Mouse (Mus musculus) heart, embryonic 10.5 days (tissue): ENCODE results near the gene Rbm5. TPM values are rescaled to one million over a fixed set of nuclear protein-coding genes. Genes with fewer than 3 reads are reported as not detected.

Experiments
- DNase-seq: peaks from one replicate; pipeline ENCODE4 v3.0.0-alpha.2; 2017; ENCODE audit warnings: low spot score
- H3K27ac ChIP-seq: fragments of 300-500 bp; sonication (generic); 2 replicates; pipeline ENCODE4 v1.5.1; 2016; ENCODE audit warnings: mild to moderate bottlenecking
- H3K27me3 ChIP-seq: fragments of 300-500 bp; sonication (generic); 2 replicates; pipeline ENCODE4 v1.6.1; 2016; ENCODE audit warnings: mild to moderate bottlenecking; ENCODE audit not compliant: poor library complexity, insufficient read depth, severe bottlenecking
- H3K36me3 ChIP-seq: fragments of 300-500 bp; sonication (generic); 2 replicates; pipeline ENCODE4 v1.6.1; 2016; ENCODE audit warnings: mild to moderate bottlenecking, moderate library complexity
- H3K4me1 ChIP-seq: fragments of 300-500 bp; sonication (generic); 2 replicates; pipeline ENCODE4 v1.6.1; 2016; ENCODE audit warnings: mild to moderate bottlenecking
- H3K4me3 ChIP-seq: fragments of 300-500 bp; sonication (generic); 2 replicates; pipeline ENCODE4 v1.5.1; 2016; ENCODE audit warnings: mild to moderate bottlenecking, moderate library complexity
- H3K9me3 ChIP-seq: fragments of 300-500 bp; sonication (generic); 2 replicates; pipeline ENCODE4 v1.6.1; 2016; ENCODE audit warnings: mild to moderate bottlenecking, moderate library complexity
- WGBS: fragments of 180-500 bp; shearing (Covaris S2); methylation state at CpG from one replicate; pipeline ENCODE4 v1.1.7; 2016; 5-methylcytosine and 5-hydroxymethylcytosine counted together
- polyA plus RNA-seq: library from polyadenylated mRNA; unstranded; fragments of >200 nt; fragmentation: Nextera tagmentation; extraction: Ambion mirVana; gene quantifications from 2 replicates; pipeline ENCODE4 v1.2.1, GENCODE M21; 2016

Gene Rbm5
- polyA plus RNA-seq, 1 experiment from 2014 or later = 159 TPM

DNA sequence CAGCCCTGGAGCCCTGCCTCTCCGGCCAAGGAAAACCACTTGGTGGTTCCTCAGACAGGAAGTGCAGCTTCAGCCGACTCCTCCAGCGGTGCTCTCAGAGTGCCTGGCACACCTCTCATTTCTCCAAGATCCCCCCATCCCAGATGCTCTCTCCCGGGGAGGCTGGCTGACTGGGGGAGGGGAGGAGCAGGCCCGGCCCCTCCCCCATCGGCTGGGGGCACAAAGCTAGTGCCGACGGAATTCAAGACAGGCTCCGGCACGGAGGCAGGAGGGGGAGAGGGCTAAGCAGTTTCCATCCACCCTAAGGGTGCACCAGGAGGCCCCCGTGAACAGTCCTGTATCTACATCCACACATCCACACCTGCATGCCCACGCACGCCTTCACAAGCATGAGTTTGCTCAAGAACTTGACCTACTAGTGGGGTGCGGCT is 64.0 kb downstream of the Rbm5 start:
- WGBS = 3% methylated on average over 14 of the region's 14 CpGs
- Histone ChIP-seq H3K27me3 (peaks cover 66% of the 10 kb centered on the region), H3K27ac (peak overlapping the region; percentile 89), H3K4me1 (peaks cover 89% of the 10 kb centered on the region), H3K36me3 (peaks cover 14% of the 10 kb centered on the region), H3K4me3 (peak overlapping the region; percentile 76), H3K9me3 (no peaks in the 10 kb centered on the region)
- no peak for DNase-seq

DNA sequence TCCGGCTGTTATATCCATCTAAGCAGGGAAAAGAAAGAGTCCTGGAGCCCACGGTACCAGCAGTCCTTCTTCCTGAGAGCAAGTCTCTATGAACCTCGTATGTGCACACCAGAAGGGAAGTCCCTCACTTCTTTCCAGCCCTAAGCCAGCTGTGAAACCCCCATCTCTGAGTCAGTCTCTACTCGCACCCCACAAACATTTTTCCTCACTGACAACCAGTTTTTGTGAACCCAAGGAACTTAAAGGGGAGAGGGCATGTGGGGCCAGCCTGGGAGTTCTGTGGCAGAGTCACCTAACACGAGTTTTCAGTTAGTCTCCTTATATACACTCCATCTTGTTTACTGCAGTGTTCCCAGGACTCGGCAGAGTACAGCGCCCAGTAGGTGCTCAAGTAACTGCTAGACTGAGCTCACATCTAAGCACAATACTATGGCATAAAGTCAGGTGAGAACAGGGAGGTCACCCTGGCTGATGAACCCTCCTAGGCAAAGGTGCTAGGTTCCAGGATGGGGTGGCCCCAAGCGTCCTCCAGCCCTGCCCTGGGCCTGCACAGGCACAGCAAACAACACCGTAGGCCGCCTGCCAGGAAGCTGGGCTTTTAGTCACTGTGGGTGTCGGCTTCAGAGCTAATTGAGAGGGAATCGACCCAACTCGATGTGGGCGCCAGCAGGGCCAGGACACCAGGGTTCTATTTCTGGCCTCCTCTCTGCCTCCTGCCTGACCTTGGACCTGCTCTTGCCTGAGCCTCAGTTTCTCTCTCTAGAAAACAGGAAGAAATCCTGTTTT is 67.3 kb downstream of the Rbm5 start:
- H3K4me1 ChIP-seq = peaks cover 99% of the 10 kb centered on the region
- H3K27ac ChIP-seq = peak overlapping the region; percentile 60
- peaks cover 37% of the 10 kb centered on the region for H3K27me3 ChIP-seq
- H3K4me3 ChIP-seq = no peak overlapping the region
- peaks cover 20% of the 10 kb centered on the region for H3K36me3 ChIP-seq
- 51% methylated on average over 14 of the region's 14 CpGs for WGBS
- H3K9me3 ChIP-seq = no peaks in the 10 kb centered on the region
- no peak for DNase-seq

DNA sequence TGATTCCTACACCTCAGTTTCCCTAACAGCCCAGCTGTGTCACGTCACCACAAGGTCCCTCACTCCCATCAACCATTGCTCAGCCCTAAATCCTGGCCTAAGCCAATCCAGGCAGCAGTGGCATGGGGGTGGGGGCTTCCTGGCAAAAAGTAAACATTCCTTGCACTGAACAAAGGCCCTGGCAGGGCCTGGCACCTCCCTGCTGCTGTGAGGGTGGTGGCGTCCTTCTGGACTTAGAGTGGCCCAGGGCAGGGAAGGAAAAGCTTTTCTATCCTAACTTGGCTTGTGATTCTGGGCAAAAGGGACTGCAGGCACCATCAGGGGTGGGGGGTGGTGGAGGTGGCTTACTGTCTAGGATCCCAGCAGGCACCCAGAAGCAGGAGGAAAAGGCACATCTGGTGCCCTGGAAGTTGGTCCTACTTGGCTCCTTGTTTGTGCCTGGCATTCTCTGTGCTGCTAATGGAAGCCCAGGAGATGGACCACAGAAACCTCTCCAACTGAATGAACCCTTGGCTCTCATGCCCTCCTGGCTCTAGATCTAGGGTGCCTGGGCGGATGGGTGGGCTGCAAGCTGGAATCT is 68.1 kb downstream of the Rbm5 start:
- Histone ChIP-seq H3K4me3 (no peak overlapping the region), H3K4me1 (peaks cover 99% of the 10 kb centered on the region), H3K36me3 (peaks cover 20% of the 10 kb centered on the region), H3K9me3 (no peaks in the 10 kb centered on the region), H3K27ac (0 out of 2 replicates have a peak overlapping the region, but pooled peaks have one; percentile 60), H3K27me3 (peaks cover 29% of the 10 kb centered on the region; the same call in 1 of the 2 replicates)
- no peak for DNase-seq
- WGBS = 74% methylated on average over 3 of the region's 3 CpGs

DNA sequence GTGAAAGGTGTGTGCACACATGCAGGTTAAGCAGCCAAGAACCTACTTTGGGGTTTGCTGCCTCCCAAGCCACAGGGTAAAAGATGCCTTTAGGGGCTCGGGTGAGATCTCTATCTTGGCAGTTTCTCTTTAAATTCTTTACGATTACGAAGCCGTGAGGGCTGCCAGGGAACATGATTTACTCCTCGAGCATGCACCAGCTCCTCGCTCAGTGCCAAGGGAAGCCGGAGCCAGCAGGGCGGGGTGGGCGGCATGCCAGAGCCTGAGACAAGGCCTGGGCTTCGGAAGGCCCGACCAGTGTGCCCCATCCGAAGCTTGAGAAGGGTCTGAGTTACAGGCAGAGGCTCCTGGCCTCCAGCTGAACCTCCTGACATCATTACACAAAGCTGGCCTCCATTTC is 69.2 kb downstream of the Rbm5 start:
- 0 out of 2 replicates have a peak overlapping the region, but pooled peaks have one; percentile 39 for H3K27ac ChIP-seq
- peaks cover 20% of the 10 kb centered on the region for H3K36me3 ChIP-seq
- H3K27me3 ChIP-seq = peaks cover 18% of the 10 kb centered on the region; the same call in 1 of the 2 replicates
- H3K4me1 ChIP-seq = peaks cover 99% of the 10 kb centered on the region
- no peak overlapping the region for H3K4me3 ChIP-seq
- 72% methylated on average over 12 of the region's 12 CpGs for WGBS
- DNase-seq = no peak
- H3K9me3 ChIP-seq = no peaks in the 10 kb centered on the region

DNA sequence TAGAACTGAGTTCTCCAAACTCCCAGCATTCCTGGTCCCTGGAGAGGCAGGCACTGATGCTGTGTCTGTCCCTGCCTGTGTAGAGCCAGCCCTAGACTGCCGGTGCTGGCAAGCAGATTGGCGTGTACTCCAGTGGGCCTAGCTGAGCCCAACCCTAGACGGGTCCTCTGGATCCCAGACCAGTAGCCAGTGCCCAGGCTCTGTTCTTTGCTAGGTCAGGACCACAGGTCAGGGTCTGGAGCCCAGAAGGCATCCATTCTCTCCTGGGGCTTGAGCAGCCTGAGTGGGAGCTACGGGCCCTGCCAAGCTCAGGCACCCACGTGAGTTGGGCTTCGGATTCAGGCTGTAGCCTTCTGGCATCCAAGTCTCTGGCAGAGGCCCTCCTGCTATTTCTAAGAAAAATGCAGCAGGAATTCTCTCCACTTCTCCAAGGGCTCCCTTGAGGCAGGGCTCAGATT is 70.7 kb downstream of the Rbm5 start:
- Histone ChIP-seq H3K36me3 (peaks cover 17% of the 10 kb centered on the region), H3K4me1 (peaks cover 98% of the 10 kb centered on the region), H3K4me3 (no peak overlapping the region), H3K27me3 (0 out of 2 replicates have a peak, but pooled peaks cover 4% of the 10 kb centered on the region), H3K27ac (peak overlapping the region; percentile 81), H3K9me3 (no peaks in the 10 kb centered on the region)
- 27% methylated on average over 6 of the region's 6 CpGs for WGBS
- no peak for DNase-seq

DNA sequence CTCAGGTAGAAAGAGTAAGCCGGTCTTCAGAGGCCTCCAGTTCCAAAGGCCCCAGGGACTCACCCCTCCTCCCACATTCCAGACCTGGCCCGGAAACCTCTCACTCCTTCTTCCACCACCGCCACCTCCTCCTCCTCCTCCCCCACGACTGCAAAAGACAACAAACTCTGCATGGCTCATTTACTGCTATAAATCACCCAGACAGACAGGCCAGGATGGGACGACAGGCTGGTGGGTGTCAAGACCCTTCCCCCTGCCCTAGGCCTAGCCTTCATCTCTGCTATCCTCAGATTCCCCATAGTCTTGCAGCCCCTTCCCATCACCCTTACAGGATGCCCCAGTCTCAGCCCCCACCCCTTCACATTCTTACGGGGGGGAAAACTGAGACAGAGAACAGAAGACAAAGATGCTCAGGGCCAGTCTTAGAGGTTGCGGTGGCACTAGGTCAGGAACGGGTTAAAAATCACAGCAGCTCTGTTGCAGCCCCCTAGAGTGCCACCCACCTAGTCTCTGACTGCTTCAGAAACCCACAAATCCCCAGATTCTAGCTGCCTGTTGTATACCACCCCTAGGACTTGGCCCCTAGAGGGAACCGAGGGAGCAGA is 71.3 kb downstream of the Rbm5 start:
- Histone ChIP-seq H3K9me3 (no peaks in the 10 kb centered on the region), H3K36me3 (peaks cover 13% of the 10 kb centered on the region), H3K4me1 (peaks cover 98% of the 10 kb centered on the region), H3K27me3 (0 out of 2 replicates have a peak, but pooled peaks cover 3% of the 10 kb centered on the region), H3K27ac (peak overlapping the region; percentile 81), H3K4me3 (0 out of 2 replicates have a peak overlapping the region, but pooled peaks have one; percentile 22)
- DNase-seq = no peak
- 12% methylated on average over 9 of the region's 9 CpGs for WGBS

DNA sequence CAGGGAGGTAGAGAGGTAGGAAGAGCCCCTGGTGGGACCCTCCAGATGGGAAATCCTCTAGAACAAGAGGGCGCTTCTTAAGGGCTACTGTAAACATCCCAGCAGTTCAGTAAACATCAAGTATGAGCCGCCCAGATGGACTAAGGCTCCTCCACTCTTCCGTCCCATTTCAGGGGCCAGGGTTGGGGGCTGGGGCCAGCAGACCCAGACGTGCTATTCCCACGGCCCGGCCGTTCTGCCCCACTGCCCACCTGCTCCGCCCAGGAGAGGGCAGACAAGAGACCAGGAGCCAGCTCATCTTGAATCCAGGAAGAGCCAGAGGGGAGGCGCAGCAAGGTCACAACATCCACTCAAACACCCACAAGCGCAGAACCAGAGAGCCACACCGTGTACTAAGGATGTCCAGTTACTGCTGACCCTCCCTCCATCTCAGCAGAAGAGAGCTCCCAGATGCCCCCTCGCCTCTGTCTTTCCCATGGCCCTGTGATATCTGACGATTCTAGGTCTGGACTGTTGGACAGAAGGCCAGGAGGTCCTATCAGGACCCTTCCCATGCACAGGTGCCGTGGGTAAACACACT is 72.1 kb downstream of the Rbm5 start:
- DNase-seq = no peak
- peaks cover 10% of the 10 kb centered on the region for H3K36me3 ChIP-seq
- peak overlapping the region; percentile 22 for H3K4me3 ChIP-seq
- peaks cover 93% of the 10 kb centered on the region for H3K4me1 ChIP-seq
- WGBS = 17% methylated on average over 14 of the region's 14 CpGs
- peak overlapping the region; percentile 81 for H3K27ac ChIP-seq
- H3K9me3 ChIP-seq = no peaks in the 10 kb centered on the region
- H3K27me3 ChIP-seq = 0 out of 2 replicates have a peak, but pooled peaks cover 2% of the 10 kb centered on the region

DNA sequence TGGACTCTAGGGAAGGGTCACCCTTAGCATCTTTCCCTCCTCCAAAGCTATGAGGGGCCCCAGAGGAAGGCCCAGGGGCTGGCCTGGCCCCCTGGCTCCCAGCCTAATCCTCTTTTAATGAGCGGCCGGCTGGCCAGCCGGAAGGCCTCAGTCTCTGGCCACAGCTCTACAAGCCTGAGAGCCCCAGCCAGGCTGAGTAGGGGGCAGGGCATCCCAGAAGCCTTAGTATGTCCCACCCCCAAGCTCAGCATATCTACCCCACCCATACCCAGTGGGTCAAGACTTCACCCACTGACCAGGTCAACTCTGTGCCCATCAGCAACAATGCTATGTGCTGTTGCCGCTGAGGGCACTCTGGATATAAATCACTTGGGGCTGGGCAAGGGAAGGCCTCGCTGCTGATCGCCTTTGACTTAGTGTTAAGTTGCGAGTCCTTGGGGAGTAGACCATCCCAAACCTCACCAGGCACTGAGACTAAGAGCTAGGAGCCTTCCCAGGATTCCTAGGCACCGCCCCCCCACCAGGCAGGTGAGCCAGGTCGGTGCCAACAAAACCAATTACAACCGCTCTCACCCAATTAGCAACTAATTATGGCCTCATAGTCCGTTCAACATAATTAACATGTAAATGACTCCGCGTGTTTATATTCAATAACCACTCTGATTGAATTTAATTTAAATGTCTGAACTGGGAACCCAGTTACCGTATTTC is 72.8 kb downstream of the Rbm5 start:
- Histone ChIP-seq H3K4me3 (no peak overlapping the region), H3K4me1 (peaks cover 94% of the 10 kb centered on the region), H3K27me3 (no peaks in the 10 kb centered on the region), H3K27ac (peak overlapping the region; percentile 81), H3K9me3 (no peaks in the 10 kb centered on the region), H3K36me3 (peaks cover 9% of the 10 kb centered on the region; the same call in 1 of the 2 replicates)
- WGBS = 34% methylated on average over 14 of the region's 14 CpGs
- DNase-seq = no peak

DNA sequence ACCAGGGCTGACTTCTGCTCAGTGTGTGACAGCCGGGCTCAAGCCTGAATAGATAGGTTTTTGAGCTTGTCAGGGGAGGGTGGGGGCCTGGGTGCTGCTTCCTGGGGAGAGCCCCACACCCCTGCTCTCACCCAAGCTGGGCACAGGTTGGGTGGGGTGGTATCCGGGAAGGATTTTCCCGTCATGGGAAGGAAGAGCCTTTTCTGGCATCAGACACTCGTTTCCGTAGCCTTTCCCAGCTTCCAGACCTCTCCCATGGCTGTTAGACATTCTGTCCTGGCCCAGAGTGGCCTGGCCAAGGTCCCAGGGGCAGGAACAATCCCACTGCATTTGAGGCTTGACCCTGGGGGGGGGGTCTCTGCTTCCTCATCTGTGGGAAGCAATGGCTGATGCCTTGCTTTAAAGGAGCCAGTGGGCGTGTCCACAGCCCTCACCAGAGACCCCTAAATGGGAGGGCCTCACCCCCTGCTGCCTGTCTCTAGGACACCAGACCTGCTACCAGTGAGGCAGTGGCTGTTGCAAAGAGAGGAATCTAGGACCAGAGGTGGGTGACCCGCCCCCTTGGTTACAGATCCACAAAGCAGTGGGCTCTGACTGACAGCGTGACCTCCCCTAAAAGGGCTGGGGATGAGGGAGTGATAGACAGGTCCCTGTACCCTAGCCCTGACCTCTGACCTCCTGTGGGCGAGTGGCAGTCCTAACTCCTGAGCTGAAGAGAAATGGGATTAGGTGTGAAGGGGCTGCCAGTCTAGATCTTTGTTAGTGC is 73.8 kb downstream of the Rbm5 start:
- peaks cover 89% of the 10 kb centered on the region for H3K4me1 ChIP-seq
- DNase-seq = no peak
- 49% methylated on average over 9 of the region's 9 CpGs for WGBS
- H3K9me3 ChIP-seq = no peaks in the 10 kb centered on the region
- no peaks in the 10 kb centered on the region for H3K27me3 ChIP-seq
- H3K36me3 ChIP-seq = peaks cover 12% of the 10 kb centered on the region
- no peak overlapping the region for H3K4me3 ChIP-seq
- peak overlapping the region; percentile 81; the same call in 1 of the 2 replicates for H3K27ac ChIP-seq

DNA sequence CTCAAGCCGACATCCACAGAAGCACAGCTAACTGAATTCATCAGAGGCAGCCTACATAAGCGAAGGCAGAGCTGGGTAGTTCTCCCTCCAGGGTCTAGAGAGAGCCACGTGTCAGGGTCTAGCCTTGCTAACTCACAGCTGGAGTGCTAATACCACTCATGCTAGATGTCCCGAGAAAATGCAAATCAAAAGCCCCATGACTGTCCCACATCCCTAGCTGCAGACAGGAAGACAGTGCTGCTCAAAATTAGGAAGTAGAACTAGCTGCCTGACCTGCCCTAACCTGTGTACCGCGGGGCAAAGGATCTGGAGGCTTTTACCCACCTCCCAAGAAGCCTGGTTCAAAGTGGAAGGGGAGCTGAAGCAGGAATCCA is 74.7 kb downstream of the Rbm5 start:
- Histone ChIP-seq H3K4me3 (no peak overlapping the region), H3K27ac (no peak overlapping the region), H3K4me1 (peaks cover 86% of the 10 kb centered on the region), H3K27me3 (no peaks in the 10 kb centered on the region), H3K36me3 (peaks cover 15% of the 10 kb centered on the region), H3K9me3 (no peaks in the 10 kb centered on the region)
- 43% methylated on average over 6 of the region's 6 CpGs for WGBS
- DNase-seq = no peak

DNA sequence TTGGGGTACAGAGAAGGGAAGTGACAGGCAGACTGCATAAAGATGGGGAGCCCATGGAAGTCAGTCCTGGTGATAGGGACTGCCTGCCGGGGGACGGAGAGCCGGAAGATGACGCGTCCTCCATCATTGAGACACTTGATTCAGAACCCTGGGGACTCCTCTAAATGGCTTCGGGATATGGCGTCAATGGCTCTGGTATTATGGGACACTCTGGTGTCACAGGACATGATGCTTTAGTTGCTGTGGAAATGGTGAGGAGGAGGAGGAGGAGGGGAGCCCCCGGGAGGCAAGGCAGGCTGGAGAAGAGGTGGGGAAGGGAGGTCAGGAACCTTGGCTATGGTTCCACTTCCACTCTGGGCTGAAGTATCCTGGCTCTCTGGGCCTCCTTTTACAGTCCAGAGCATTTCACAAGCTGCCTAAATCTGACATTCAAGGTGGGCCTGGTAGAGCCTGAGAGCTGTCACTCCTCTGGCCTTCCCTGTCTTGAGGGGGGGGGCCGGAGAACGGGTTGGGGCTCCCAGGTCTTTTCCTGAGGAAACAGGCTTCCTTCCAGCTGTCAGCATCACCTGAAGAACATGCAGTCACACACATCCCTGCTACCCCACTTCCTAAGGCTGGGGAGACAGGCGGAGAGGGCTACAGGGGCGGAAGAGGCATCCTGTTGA is 75.2 kb downstream of the Rbm5 start:
- Histone ChIP-seq H3K27me3 (no peaks in the 10 kb centered on the region), H3K4me3 (no peak overlapping the region), H3K9me3 (no peaks in the 10 kb centered on the region), H3K36me3 (peaks cover 20% of the 10 kb centered on the region), H3K4me1 (peaks cover 81% of the 10 kb centered on the region), H3K27ac (no peak overlapping the region)
- 80% methylated on average over 12 of the region's 12 CpGs for WGBS
- no peak for DNase-seq
